Mouse (Mus musculus) midbrain, embryonic 12.5 days (tissue): Measurements from ENCODE around the gene Tmem150c. TPM values are rescaled to one million over a fixed set of nuclear protein-coding genes. Genes with fewer than 3 reads are reported as not detected.

Experiments used
- ATAC-seq: fragments of 200-750 bp; cut with Nextera tagmentation; 2 replicates; pipeline ENCODE4 v1.8.0; 2017; ENCODE audit warnings: low read depth, moderate TSS enrichment, moderate library complexity; ENCODE audit not compliant: low FRiP score
- H3K27ac ChIP-seq: fragments of 300-500 bp; sonication (generic); replicated peaks from 2 replicates; pipeline ENCODE4 v1.5.1; 2016; ENCODE audit warnings: mild to moderate bottlenecking
- H3K27me3 ChIP-seq: fragments of 300-500 bp; sonication (generic); 2 replicates; pipeline ENCODE4 v1.6.1; 2016; ENCODE audit warnings: mild to moderate bottlenecking
- H3K36me3 ChIP-seq: fragments of 300-500 bp; sonication (generic); 2 replicates; pipeline ENCODE4 v1.6.1; 2016
- H3K4me1 ChIP-seq: fragments of 300-500 bp; sonication (generic); 2 replicates; pipeline ENCODE4 v1.6.1; 2016
- H3K4me2 ChIP-seq: fragments of 300-500 bp; sonication (generic); replicated peaks from 2 replicates; pipeline ENCODE4 v1.6.1; 2016; ENCODE audit warnings: mild to moderate bottlenecking, moderate library complexity
- H3K4me3 ChIP-seq: fragments of 300-500 bp; sonication (generic); 2 replicates; pipeline ENCODE4 v1.5.1; 2016; ENCODE audit warnings: mild to moderate bottlenecking
- H3K9ac ChIP-seq: fragments of 300-500 bp; sonication (generic); replicated peaks from 2 replicates; pipeline ENCODE4 v1.6.1; 2016; ENCODE audit warnings: mild to moderate bottlenecking, moderate library complexity
- H3K9me3 ChIP-seq: fragments of 300-500 bp; sonication (generic); 2 replicates; pipeline ENCODE4 v1.6.1; 2016; ENCODE audit warnings: mild to moderate bottlenecking
- WGBS: fragments of 180-500 bp; shearing (Covaris S2); methylation state at CpG from one replicate; pipeline ENCODE4 v1.1.7; 2016; 5-methylcytosine and 5-hydroxymethylcytosine counted together
- polyA plus RNA-seq: library from polyadenylated mRNA; unstranded; fragments of >200 nt; fragmentation: Nextera tagmentation; extraction: Ambion mirVana; gene quantifications from 2 replicates; pipeline ENCODE4 v1.2.1, GENCODE M21; 2016

The Tmem150c gene
- polyA plus RNA-seq, 1 experiment from 2014 or later: 6.7 TPM

DNA sequence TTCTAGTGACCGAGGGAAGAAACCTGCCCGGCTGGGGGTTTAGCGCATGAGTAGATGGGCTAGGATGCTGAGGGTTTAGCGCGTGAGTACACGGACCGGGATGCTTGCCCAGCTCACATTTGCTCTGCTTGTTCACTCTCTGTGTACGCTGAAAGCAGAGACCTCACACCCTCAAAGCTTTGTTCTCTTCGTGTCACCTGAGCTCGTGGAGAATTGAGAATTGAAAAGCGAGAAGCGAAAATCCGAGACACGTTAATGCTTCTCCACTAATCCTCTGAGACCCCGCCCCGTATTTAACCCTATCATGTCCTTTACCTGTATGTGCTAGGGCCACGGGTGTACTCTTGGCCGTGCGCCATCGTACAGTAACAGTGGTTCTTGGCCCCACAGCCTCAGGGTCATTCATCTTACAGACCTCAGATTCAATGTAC is 38.9 kb downstream of the Tmem150c start:
- H3K9me3 ChIP-seq: no peaks in the 10 kb centered on the region
- peak overlapping the region; percentile 42 for H3K4me2 ChIP-seq
- ATAC-seq: no peak; the same call in 1 of the 2 replicates
- WGBS: 4% methylated on average over 20 of the region's 20 CpGs
- peaks cover 13% of the 10 kb centered on the region for H3K4me1 ChIP-seq
- H3K36me3 ChIP-seq: no peaks in the 10 kb centered on the region
- no peaks in the 10 kb centered on the region; the same call in 1 of the 2 replicates for H3K27me3 ChIP-seq
- no peak overlapping the region for H3K27ac ChIP-seq
- 0 out of 2 replicates have a peak overlapping the region, but pooled peaks have one; percentile 0 for H3K9ac ChIP-seq
- peak overlapping the region; percentile 26 for H3K4me3 ChIP-seq

DNA sequence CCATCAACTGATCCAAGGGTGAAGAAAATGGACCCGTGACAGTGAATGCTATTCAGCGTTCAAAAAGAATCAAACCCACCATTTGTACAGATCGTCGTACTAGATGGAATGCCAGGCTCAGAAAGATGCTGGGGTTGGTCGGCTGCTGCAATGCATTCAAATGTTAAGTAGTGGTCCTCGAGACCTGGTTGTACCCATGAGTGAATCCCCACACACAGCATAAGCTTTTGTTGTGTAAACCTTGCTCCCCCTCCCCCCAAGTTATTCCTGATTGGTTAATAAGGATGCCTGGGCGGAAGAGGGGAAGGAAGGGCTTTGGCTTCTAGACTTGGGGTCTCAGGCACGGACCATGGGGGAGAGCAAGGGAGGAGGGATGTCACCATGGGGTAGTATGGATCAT is 40.3 kb downstream of the Tmem150c start:
- Histone ChIP-seq H3K36me3 (no peaks in the 10 kb centered on the region), H3K9ac (no peak overlapping the region), H3K4me2 (no peak overlapping the region), H3K27me3 (no peaks in the 10 kb centered on the region; the same call in 1 of the 2 replicates), H3K9me3 (no peaks in the 10 kb centered on the region), H3K4me1 (peaks cover 13% of the 10 kb centered on the region), H3K4me3 (no peak overlapping the region), H3K27ac (no peak overlapping the region)
- no peak for ATAC-seq
- WGBS: 45% methylated on average over 8 of the region's 8 CpGs

DNA sequence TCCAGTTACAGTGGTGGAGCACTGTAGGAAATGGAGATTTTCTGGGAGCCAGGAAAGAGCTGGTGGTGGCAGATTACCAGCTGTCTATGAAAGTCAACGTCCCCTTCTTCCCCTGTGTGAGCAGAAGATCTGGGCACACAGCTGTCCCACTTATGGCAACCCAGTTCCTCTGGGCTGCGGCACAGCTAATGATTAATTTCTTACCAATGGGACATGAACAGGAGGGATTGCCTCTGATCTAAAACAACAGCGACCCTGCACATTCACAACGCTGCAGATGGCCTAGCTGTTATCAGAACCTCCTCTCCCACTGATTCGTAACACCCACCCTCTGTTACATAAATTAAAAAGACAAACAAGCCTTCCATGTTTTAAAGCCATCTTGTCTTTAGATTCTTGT is 46.2 kb downstream of the Tmem150c start:
- ATAC-seq: no peak
- no peak overlapping the region for H3K4me3 ChIP-seq
- H3K4me2 ChIP-seq: no peak overlapping the region
- H3K9me3 ChIP-seq: no peaks in the 10 kb centered on the region
- 65% methylated on average over 5 of the region's 5 CpGs for WGBS
- H3K27ac ChIP-seq: no peak overlapping the region
- H3K36me3 ChIP-seq: no peaks in the 10 kb centered on the region
- 0 out of 2 replicates have a peak, but pooled peaks cover 9% of the 10 kb centered on the region for H3K4me1 ChIP-seq
- no peaks in the 10 kb centered on the region for H3K27me3 ChIP-seq
- no peak overlapping the region for H3K9ac ChIP-seq

DNA sequence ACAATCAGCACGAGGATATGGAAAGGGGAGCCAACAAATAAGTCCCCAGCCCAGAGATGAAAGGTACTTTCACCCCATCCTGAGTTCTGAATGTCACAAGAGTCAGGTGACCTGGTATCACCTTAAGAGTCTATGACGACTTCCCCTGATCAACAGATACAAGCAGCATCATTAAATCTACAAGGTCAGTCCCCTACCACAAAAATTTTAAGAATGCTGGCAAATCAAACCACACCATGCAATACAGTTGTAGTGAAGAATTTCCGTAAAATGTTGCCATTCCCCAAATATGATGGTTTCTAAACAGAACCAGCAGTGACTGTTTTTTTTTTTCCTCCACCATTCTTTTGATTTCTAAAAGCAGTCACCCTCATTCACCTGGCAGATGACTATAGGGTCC is 49.0 kb downstream of the Tmem150c start:
- WGBS: 75% methylated on average over 3 of the region's 3 CpGs
- no peak overlapping the region for H3K9ac ChIP-seq
- no peak overlapping the region for H3K4me2 ChIP-seq
- no peaks in the 10 kb centered on the region; the same call in 1 of the 2 replicates for H3K36me3 ChIP-seq
- H3K4me1 ChIP-seq: 0 out of 2 replicates have a peak, but pooled peaks cover 5% of the 10 kb centered on the region
- H3K27ac ChIP-seq: no peak overlapping the region
- H3K4me3 ChIP-seq: no peak overlapping the region
- ATAC-seq: no peak
- H3K27me3 ChIP-seq: no peaks in the 10 kb centered on the region
- no peaks in the 10 kb centered on the region for H3K9me3 ChIP-seq

DNA sequence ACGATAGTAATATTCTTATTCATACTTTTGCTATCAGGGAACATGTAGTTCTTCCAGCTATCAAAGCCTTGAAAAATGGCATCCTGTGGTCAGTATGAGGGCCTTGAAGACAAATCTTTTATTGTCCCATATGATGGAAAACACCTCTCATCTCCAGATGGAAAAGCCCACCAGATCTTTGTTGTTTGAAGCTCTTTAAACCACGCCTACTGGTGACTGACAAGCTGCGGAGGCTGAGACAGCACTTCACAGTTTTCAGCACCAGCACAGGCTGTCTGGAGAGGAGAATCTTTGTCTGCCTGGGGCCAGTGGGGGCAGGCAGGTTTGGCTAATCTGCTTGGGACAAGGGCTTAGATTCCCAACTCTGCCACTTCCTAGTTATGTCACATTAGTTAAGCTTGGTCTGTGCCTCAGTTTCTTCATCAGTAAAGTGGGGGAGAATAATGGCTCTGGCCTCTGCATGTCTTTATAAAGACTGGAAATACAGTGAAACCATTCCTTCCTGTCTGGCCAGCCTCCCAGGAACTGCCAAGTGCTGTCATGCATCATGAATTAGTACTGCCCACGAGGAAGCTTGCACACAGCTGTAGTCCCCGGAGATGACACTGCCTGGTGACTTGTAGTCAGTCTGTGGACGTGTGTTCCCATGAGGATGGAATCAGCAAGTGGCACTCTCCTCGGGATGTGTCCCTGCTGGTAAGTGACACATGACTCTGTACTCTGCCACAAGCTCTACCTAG is 49.9 kb downstream of the Tmem150c start:
- H3K4me3 ChIP-seq: no peak overlapping the region
- ATAC-seq: no peak
- no peaks in the 10 kb centered on the region for H3K9me3 ChIP-seq
- WGBS: 59% methylated on average over 7 of the region's 7 CpGs
- H3K36me3 ChIP-seq: no peaks in the 10 kb centered on the region; the same call in 1 of the 2 replicates
- no peak overlapping the region for H3K9ac ChIP-seq
- H3K4me2 ChIP-seq: no peak overlapping the region
- no peaks in the 10 kb centered on the region for H3K27me3 ChIP-seq
- H3K4me1 ChIP-seq: 0 out of 2 replicates have a peak, but pooled peaks cover 5% of the 10 kb centered on the region
- H3K27ac ChIP-seq: no peak overlapping the region

DNA sequence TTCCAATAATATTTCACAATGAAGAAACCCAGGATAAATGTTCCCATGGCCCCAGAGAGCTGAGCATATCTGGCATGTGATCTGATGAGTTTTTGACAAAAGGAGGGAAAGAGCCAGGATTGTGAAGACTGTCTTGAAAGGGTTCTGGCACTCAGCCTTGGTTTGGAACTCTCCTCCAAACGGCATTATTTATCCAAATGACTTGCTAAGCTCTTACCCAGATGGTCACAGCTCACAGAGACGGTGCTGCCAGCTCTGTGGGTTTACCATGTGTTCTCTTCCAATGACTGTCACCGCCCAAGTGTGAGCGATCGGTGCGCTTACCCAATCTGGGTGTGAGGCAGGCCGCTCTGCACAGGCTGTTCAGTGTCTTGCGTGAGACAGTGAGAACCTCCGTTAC is 50.7 kb downstream of the Tmem150c start:
- Histone ChIP-seq H3K4me2 (no peak overlapping the region), H3K27ac (no peak overlapping the region; the same call in 1 of the 2 replicates), H3K9me3 (no peaks in the 10 kb centered on the region), H3K9ac (no peak overlapping the region), H3K4me3 (no peak overlapping the region), H3K27me3 (no peaks in the 10 kb centered on the region), H3K36me3 (no peaks in the 10 kb centered on the region; the same call in 1 of the 2 replicates), H3K4me1 (0 out of 2 replicates have a peak, but pooled peaks cover 4% of the 10 kb centered on the region)
- 77% methylated on average over 9 of the region's 9 CpGs for WGBS
- no peak for ATAC-seq

DNA sequence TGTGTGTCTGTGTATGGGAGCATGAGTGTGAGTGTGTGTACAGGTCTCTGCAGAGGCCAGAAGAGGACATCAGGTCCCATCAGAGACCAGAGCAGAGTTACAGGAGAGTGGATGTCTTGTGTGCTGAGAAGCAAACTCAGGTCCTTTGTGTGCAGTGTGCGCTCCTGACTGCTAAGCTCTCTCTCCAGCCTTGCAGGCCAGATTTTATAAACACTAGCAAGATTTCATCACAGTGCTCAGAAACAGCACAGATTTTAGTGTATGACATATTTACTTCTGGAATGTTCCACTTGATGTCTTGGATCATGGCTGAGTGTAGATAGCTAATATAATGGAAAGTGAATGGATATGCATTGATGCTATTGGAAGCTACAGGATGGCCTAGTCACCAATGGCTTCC is 57.2 kb downstream of the Tmem150c start:
- Histone ChIP-seq H3K36me3 (no peaks in the 10 kb centered on the region; the same call in 1 of the 2 replicates), H3K4me3 (no peak overlapping the region), H3K27ac (no peak overlapping the region), H3K9me3 (no peaks in the 10 kb centered on the region), H3K4me2 (no peak overlapping the region), H3K4me1 (no peaks in the 10 kb centered on the region), H3K9ac (no peak overlapping the region), H3K27me3 (no peaks in the 10 kb centered on the region)
- WGBS: 91% methylated on average over 1 of the region's 1 CpGs
- no peak for ATAC-seq

DNA sequence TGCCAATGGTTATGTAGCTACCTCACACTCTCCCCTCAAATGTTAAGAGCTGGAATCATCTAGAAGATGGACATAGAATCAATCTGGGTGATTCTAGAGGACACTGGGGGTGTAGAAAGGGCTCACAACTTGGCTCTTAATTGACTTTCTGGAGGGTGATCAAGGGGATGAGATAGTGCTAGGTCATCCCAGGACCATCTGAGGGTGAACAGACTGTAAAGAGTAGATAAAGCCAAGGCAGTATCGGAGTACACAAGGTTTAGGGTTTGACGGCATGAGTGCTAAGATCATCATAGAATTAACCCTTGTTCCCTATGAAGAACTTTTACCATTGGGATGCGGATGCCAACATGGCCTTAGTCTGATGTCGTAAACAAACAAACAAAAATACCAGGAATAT is 61.6 kb downstream of the Tmem150c start:
- no peak for ATAC-seq
- no peaks in the 10 kb centered on the region for H3K27me3 ChIP-seq
- WGBS: 97% methylated on average over 4 of the region's 4 CpGs

DNA sequence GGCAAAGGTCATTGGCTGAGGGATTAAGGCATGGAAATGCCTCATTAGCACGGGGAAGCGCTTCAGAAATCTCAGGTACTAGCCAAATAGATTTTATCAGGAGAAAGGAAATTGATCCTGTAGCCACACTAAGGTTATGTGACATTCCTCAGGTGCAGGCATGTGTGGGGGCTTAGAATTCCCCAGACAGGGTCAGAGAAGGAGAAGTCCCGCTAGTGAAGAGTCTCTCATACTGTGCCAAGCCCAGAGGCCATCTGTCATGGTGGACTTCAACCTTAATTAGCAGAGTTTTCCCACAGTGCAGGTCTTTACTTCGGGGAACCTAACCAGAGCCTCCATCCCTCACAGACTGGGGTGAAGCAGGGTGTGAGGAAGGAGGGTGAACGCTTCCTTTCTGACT is 62.7 kb downstream of the Tmem150c start:
- Histone ChIP-seq H3K4me3 (no peak overlapping the region), H3K4me2 (no peak overlapping the region), H3K9me3 (no peaks in the 10 kb centered on the region), H3K4me1 (peaks cover 5% of the 10 kb centered on the region), H3K27ac (no peak overlapping the region), H3K27me3 (peaks cover 7% of the 10 kb centered on the region; the same call in 1 of the 2 replicates), H3K36me3 (no peaks in the 10 kb centered on the region), H3K9ac (no peak overlapping the region)
- no peak for ATAC-seq
- 71% methylated on average over 5 of the region's 5 CpGs for WGBS

More for the DNA sequence above, 61.6 kb downstream of the Tmem150c start:
- Histone ChIP-seq H3K4me2 (no peak overlapping the region), H3K9me3 (no peaks in the 10 kb centered on the region), H3K27ac (no peak overlapping the region), H3K4me3 (no peak overlapping the region), H3K36me3 (no peaks in the 10 kb centered on the region), H3K9ac (no peak overlapping the region), H3K4me1 (no peaks in the 10 kb centered on the region)

DNA sequence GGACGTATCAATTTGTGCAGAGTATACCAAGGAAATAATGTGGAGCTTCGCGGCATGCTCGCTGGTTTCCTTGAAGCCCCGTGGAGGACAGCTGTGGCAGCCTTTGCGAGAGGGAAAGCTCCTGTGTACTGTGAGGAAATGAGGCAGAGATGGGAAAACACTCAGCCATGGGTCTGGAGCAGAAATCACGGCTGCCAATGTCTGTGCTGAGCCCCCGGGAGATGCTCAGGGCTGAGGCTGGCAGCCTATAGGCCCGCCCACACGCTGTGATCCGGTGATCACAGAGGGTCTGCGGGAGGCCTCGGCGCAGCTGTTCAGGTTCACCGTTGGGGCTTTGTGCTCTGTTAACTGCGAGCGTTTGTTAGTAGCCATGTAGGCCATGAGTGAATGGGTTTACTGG is 68.0 kb downstream of the Tmem150c start:
- H3K4me2 ChIP-seq: peak overlapping the region; percentile 42
- no peaks in the 10 kb centered on the region for H3K36me3 ChIP-seq
- peaks cover 10% of the 10 kb centered on the region; the same call in 1 of the 2 replicates for H3K27me3 ChIP-seq
- peak; percentile 91 for ATAC-seq
- 6% methylated on average over 17 of the region's 17 CpGs for WGBS
- H3K4me3 ChIP-seq: peak overlapping the region; percentile 14
- peaks cover 22% of the 10 kb centered on the region for H3K4me1 ChIP-seq
- 0 out of 2 replicates have a peak overlapping the region, but pooled peaks have one; percentile 16 for H3K9ac ChIP-seq
- peak overlapping the region; percentile 72 for H3K27ac ChIP-seq
- H3K9me3 ChIP-seq: no peaks in the 10 kb centered on the region

DNA sequence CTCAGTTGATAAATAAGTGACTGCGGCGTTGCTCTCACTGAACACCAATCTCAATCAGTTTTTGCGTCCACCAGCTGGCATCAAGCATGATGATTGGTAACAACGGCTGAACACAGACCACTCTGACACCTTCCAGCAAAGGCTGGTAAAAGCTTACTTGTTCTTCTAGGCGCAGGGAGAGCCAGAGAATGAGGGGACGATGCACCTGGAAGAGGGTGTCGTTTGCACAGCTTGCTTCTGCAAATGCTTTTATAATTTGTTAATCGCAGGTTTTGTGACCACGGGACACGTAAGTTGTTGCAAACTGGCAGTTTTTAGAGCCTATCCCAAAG is 68.4 kb downstream of the Tmem150c start:
- Histone ChIP-seq H3K9ac (0 out of 2 replicates have a peak overlapping the region, but pooled peaks have one; percentile 16), H3K9me3 (no peaks in the 10 kb centered on the region), H3K4me1 (peaks cover 22% of the 10 kb centered on the region), H3K27me3 (peaks cover 10% of the 10 kb centered on the region; the same call in 1 of the 2 replicates), H3K36me3 (no peaks in the 10 kb centered on the region), H3K4me3 (peak overlapping the region; percentile 14; the same call in 1 of the 2 replicates), H3K4me2 (peak overlapping the region; percentile 42), H3K27ac (peak overlapping the region; percentile 72)
- peak; percentile 57 for ATAC-seq
- WGBS: 42% methylated on average over 10 of the region's 10 CpGs

DNA sequence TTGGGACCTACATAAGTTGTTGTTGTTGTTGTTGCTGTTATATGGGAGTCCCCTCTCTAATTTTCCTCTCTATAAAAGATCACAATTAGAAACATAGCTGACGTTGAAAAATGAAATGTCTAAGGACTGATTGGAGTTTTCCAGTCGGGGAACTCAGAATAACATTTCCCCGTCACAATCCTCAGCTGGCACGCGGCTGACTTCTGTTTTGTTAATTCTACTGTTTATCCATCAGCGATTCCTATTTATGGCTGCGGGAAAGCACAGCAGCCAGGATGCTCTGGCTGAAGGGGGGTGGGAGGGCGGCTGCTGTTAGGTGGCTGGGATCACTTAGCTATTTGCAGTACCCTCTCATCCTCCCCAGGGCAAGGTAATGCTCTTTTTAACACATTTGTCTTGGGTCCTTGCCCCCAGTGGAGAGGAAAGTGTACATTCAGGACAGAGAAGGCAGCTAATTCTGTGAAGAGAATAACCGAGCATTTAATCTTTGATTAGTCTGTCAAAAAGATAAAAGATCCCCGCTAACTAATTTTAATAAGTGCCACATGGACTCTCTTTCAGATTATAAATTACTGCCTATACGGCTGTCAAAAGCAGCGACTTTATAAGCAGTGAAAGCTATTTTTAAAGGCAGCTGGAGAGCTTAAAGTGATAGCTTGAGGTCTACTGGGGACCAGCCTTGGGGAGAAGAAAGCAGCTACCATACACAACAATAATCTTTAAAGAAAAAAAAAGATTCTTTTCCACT is 68.9 kb downstream of the Tmem150c start:
- 31% methylated on average over 12 of the region's 12 CpGs for WGBS
- ATAC-seq: peak; percentile 55; the same call in 1 of the 2 replicates
- Histone ChIP-seq H3K27me3 (peaks cover 10% of the 10 kb centered on the region; the same call in 1 of the 2 replicates), H3K4me1 (peaks cover 22% of the 10 kb centered on the region), H3K36me3 (no peaks in the 10 kb centered on the region), H3K4me2 (peak overlapping the region; percentile 42), H3K9ac (no peak overlapping the region), H3K4me3 (no peak overlapping the region), H3K27ac (peak overlapping the region; percentile 72), H3K9me3 (no peaks in the 10 kb centered on the region)
